Mouse (Mus musculus): ENCODE results near the gene Rpsa.

- no peak for TF ChIP-seq CTCF (IDR thresholded peaks at IDR 0.05; ENCODE audit: borderline replicate concordance, insufficient read depth, low read depth, low read length)
- TF ChIP-seq POLR2A (IDR thresholded peaks at IDR 0.05; ENCODE audit: borderline replicate concordance, insufficient read depth, low read length), result no peak
Observed at GRCm38 (mm10) chr9:120113456-120113855, 14.0 kb upstream of the Rpsa start.
